Mouse (Mus musculus) spleen, adult 2 months (tissue): ENCODE measurements around the gene Chn2. TPM values are rescaled to one million over a fixed set of nuclear protein-coding genes. Genes with fewer than 3 reads are reported as not detected.

ENCODE experiments used
- DNase-seq, 2 experiments: peaks; one replicate each; pipeline versions ENCODE4 v3.0.0 to v3.0.0-alpha.2; 2012 to 2021; ENCODE audit warnings: low spot score in 2 of 2, low read depth in 1 of 2
- H3K27ac ChIP-seq: fragments of 200-500 bp; 2 replicates; pipeline ENCODE4 v1.5.1; 2012; ENCODE audit warnings: low read length, inconsistent platforms; ENCODE audit not compliant: insufficient read depth
- H3K27me3 ChIP-seq: fragments of 200-500 bp; 2 replicates; pipeline ENCODE4 v1.6.1; 2012; ENCODE audit warnings: mild to moderate bottlenecking, moderate library complexity, low read length, inconsistent platforms; ENCODE audit not compliant: control insufficient read depth, insufficient read depth
- H3K36me3 ChIP-seq: fragments of 200-500 bp; 2 replicates; pipeline ENCODE4 v1.6.1; 2012; ENCODE audit warnings: mild to moderate bottlenecking, low read length, inconsistent platforms; ENCODE audit not compliant: control insufficient read depth, insufficient read depth
- H3K4me1 ChIP-seq: fragments of 200-500 bp; 2 replicates; pipeline ENCODE4 v1.6.1; 2011; ENCODE audit warnings: inconsistent platforms; ENCODE audit not compliant: control insufficient read depth, insufficient read depth, insufficient read length
- H3K4me3 ChIP-seq: fragments of 200-500 bp; 2 replicates; pipeline ENCODE4 v1.5.1; 2011; ENCODE audit warnings: mild to moderate bottlenecking, inconsistent platforms; ENCODE audit not compliant: insufficient read depth, insufficient read length; ENCODE audit errors: extremely low read depth
- CTCF ChIP-seq: fragments of 200-500 bp; IDR thresholded peaks from 2 replicates; pipeline ENCODE4 v1.5.1; 2011; ENCODE audit warnings: mild to moderate bottlenecking, inconsistent platforms; ENCODE audit not compliant: insufficient read depth, insufficient read length, insufficient replicate concordance; ENCODE audit errors: extremely low read depth
- POLR2A ChIP-seq: fragments of 200-500 bp; IDR thresholded peaks from 2 replicates; pipeline ENCODE4 v1.6.1; 2011; ENCODE audit warnings: low read depth, low read length, inconsistent platforms
- WGBS: fragments of 180-500 bp; shearing (Covaris S2); methylation state at CpG from one replicate; pipeline ENCODE4 v1.1.7; 2018; 5-methylcytosine and 5-hydroxymethylcytosine counted together
- polyA plus RNA-seq: library from polyadenylated mRNA; depleted of rRNA; stranded (reverse); fragments of >200 nt; gene quantifications from 2 replicates; pipeline ENCODE4 v1.2.3, GENCODE M21; 2012

Gene Chn2
- polyA plus RNA-seq, 1 experiment: 8.4 TPM

DNA sequence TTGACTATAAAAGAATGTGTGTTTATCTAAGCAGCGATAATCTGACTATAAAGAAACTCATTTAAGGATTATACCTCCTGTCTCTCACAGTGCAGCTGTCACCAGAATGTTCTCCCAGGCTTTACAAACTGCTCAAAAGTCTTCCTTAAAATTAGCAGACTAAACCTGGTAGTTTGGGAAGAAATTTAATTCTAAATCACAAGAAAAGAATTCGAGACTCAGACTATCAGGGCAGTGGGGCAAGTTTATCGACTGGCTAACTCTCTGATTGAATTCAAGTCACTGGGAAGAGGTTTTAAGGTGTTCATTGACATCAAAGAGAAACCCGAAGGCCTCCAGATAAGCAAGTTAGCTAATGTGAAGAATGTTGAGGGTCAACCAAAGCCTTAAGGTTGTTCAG is 171.6 kb downstream of the Chn2 start:
- no peaks in the 10 kb centered on the region for H3K4me1 ChIP-seq
- TF ChIP-seq POLR2A (no peak), CTCF (no peak)
- H3K27me3 ChIP-seq: no peaks in the 10 kb centered on the region
- no peak overlapping the region for H3K27ac ChIP-seq
- 87% methylated on average over 4 of the region's 4 CpGs for WGBS
- H3K36me3 ChIP-seq: no peaks in the 10 kb centered on the region
- DNase-seq: no peak
- H3K4me3 ChIP-seq: no peak overlapping the region

DNA sequence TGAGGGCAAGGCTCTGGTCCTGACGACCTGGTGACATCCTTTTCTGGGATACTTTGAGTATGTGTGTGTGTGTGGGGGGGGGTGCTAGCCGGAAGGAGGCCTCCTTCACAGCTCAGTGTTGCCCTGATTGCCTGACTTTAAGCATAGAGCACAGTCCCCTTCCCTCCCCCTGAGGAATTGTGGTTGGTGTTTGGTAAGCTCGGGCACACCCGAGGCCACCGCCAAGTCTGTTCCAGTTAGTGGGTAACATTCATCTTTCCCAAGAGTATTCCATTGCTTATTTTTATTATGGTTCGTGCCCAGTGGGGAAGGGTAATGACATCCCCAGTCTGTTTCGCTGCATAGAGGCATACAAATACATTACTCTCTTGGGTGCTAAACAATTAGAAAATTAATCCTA is 172.6 kb downstream of the Chn2 start:
- no peaks in the 10 kb centered on the region for H3K4me1 ChIP-seq
- TF ChIP-seq POLR2A (no peak), CTCF (no peak)
- H3K4me3 ChIP-seq: no peak overlapping the region
- H3K27me3 ChIP-seq: no peaks in the 10 kb centered on the region
- no peak for DNase-seq
- 77% methylated on average over 7 of the region's 7 CpGs for WGBS
- no peak overlapping the region for H3K27ac ChIP-seq
- H3K36me3 ChIP-seq: no peaks in the 10 kb centered on the region

DNA sequence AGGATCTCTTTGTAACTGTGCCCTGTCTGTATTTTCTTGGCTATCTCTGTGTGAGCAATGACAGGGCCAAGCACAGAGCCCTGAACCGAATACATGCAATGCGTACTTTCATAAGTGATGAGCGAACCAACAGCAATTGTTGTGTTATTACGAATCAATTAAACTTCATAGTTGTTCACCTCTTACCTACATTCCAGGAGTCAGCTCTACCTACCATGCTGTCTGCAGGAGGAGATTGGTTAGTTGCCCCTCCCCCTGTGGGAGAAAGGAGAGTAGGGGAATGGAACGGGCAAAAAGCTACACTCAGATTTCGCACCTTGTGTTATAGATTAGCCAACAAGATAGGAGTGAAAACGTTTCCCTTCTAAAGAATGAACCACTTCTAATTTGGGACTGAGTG is 174.4 kb downstream of the Chn2 start:
- no peak for TF ChIP-seq CTCF
- no peak for TF ChIP-seq POLR2A
- no peaks in the 10 kb centered on the region for H3K36me3 ChIP-seq
- 89% methylated on average over 7 of the region's 7 CpGs for WGBS
- DNase-seq: no peak
- no peaks in the 10 kb centered on the region for H3K27me3 ChIP-seq
- H3K4me3 ChIP-seq: no peak overlapping the region
- H3K27ac ChIP-seq: no peak overlapping the region
- H3K4me1 ChIP-seq: no peaks in the 10 kb centered on the region

DNA sequence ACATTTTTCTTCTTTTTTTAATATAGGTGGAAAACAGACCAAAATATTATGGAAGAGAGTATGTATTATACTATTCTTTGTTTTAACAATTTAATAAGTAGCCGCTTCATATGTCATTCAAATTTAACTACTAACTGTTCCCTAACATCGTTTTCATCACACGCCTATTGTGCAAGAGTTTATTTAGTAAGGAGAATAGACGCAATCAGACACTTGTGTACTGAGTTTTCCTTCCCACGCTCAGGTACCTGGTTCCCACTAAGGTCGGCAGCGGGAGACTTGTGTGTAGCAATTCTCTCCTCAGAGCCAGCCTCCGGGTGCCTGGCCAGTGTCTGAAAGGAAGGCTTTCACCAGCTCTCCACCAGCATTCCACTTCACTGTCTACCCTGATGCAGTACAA is 176.3 kb downstream of the Chn2 start:
- Histone ChIP-seq H3K27me3 (no peaks in the 10 kb centered on the region), H3K36me3 (no peaks in the 10 kb centered on the region), H3K27ac (no peak overlapping the region), H3K4me1 (no peaks in the 10 kb centered on the region), H3K4me3 (no peak overlapping the region)
- DNase-seq: no peak
- 93% methylated on average over 8 of the region's 8 CpGs for WGBS
- TF ChIP-seq CTCF: no peak
- TF ChIP-seq POLR2A: no peak

DNA sequence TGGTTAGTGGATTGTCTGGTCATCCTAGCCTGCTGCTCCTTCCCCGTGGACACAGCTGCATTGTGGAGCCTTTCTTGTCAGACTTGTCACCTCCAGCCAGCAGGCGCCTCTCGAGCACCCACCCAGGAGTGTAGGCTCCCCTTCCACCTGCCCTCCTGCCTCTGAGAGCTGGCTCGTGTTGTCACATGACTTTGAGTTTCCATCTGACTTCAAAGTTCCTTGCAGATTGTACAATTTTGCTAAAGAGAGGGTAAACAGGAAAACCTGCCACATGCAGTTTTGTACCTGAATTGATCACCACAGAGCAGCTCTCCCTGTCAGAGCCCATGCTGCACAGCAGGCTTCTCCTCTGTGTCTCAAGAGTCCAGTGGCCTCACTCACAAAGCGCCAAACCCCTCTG is 177.2 kb downstream of the Chn2 start:
- DNase-seq: no peak
- no peaks in the 10 kb centered on the region for H3K27me3 ChIP-seq
- no peak overlapping the region for H3K27ac ChIP-seq
- H3K4me1 ChIP-seq: no peaks in the 10 kb centered on the region
- TF ChIP-seq POLR2A: no peak
- TF ChIP-seq CTCF: no peak
- H3K4me3 ChIP-seq: no peak overlapping the region
- H3K36me3 ChIP-seq: no peaks in the 10 kb centered on the region
- WGBS: 72% methylated on average over 5 of the region's 5 CpGs

DNA sequence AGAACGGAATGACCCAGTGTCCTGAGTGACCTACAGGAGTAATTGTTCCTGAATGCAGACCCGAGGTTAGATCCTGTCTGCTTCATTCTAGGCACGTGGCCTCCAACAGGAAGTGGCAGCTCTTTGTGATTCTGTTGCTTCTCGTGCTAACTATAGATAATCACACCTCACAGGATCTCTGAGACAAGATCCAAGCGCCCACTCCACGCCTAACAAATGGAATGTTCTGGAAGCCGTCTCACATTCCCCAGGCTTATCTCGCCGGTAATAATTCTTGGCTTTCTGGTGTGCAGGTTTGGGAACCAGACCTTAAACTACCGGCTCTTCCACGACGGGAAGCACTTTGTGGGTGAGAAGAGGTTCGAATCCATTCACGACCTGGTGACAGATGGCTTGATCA is 180.8 kb downstream of the Chn2 start:
- WGBS: 80% methylated on average over 14 of the region's 14 CpGs
- Histone ChIP-seq H3K27me3 (no peaks in the 10 kb centered on the region), H3K4me3 (no peak overlapping the region), H3K4me1 (no peaks in the 10 kb centered on the region), H3K27ac (no peak overlapping the region), H3K36me3 (no peaks in the 10 kb centered on the region)
- TF ChIP-seq POLR2A (no peak), CTCF (no peak)
- DNase-seq: no peak

DNA sequence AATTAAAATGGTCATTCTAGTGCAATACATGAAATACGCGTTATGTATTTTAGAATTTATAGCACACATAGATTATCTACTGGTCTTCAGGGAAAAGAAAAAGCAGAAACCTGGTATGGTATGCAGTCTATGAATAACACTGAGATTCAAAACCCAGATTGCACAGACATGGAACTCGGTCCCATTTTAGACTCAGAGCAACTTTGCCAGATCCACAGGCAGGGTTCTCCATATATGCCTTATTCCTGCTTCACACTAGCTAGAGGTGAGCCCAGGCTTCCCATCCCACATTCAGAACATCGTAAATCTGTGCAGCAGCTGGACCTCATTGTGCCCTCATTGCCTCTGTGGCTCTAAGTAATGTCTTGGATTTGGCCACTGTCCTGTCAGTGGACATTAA is 184.2 kb downstream of the Chn2 start:
- H3K4me3 ChIP-seq: no peak overlapping the region
- no peak for TF ChIP-seq POLR2A
- TF ChIP-seq CTCF: no peak
- no peaks in the 10 kb centered on the region for H3K36me3 ChIP-seq
- no peaks in the 10 kb centered on the region for H3K4me1 ChIP-seq
- H3K27ac ChIP-seq: no peak overlapping the region
- H3K27me3 ChIP-seq: no peaks in the 10 kb centered on the region
- no peak for DNase-seq
- 93% methylated on average over 4 of the region's 4 CpGs for WGBS
